Mouse (Mus musculus): ENCODE measurements around the gene Nudt11. TPM values are rescaled to one million over a fixed set of nuclear protein-coding genes. Genes with fewer than 3 reads are reported as not detected.

Gene Nudt11
- 0.07 and 0.10 TPM in 2 replicates for polyA plus RNA-seq (2012; rRNA removed)

DNA sequence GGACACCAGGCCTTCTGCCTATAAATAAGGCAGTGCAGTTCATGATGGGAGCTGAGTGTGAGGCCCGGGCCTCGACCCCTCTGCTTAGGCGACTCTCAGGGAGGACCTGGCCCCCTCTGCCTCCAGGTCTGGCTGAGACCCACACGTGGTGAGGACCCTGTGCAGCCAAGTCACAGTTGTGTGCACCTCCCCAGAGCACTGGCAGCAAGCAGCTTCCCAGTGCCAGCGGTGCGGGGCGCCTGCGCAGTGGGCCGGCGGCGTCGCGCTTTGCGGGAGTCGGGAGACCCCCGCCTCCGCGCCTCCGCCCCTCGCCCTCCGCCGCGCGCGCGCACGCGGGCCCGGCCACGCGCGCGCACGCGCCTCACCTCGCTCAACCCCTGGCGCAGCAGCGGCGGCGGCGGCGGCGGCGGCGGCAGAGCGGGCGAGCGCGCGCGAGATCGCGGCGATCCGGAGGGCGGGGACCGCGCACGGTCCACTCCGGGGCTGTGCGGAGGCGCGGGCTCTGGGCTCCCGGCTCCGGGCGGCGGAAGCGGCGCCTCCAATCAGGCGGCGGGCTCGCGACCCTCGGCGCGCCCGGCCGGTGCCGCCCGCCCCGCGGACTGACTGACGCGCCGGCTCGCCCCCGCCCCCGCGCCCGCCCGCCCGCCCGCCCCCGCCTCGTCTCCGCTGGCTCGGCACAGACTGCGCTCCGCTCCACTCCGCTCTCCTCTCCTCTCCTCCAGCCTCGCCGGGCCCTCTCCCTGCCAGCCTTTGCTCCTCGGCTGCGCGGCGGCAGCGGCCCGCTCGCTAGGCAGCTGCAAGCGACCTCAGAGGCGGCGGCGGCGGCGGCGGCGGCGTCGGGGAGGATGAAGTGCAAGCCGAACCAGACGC lies at the start of gene Nudt11:
Gene Nudt11, plus strand, starts transcription at position 388 of the 870 bp plus-strand sequence.

DNA sequence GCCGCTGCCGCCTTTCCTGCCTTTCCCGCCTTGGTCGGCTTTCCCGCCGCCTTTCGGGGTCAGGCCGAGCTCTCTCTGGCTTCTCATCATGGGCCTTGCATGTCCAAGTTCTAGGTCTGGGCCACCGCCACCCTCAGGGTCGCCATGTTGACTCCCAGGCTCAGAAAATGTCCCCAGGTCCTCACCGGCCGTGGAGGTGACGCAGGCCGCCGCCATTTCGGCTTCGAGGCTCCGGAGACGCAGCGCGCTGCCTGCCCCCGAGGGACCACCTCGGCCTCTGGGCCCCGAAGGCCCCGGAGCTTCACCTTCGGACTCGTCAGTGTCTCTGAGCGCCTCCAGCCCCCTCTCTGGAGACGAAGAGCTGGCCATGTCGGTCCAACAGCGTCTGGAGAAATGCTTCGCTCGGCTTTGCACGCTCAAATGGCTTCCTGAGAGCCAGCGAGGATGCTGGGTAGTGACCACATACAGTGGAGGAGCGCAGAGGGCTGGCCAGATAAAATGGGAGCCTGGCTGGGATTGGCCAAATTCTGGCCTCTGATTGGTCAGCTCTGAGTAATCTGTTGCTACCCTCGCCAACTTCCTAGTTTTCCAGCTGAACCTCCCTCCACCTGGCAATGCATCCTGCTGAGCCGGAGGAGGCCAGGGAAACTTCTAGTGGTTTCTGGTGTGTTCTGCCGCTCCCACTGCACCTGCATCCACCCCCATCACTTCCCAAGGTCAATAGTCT lies 35.9 kb downstream of the Nudt11 start, which contains the start of gene AU022751:
Gene AU022751, minus strand, starts transcription at position 466 of the 727 bp plus-strand sequence.

Other genes with a start within 250 kb of the Nudt11 start
- not detected in 2 replicates for gene AU022751, start 36.0 kb downstream of the Nudt11 start, polyA plus RNA-seq (2012; rRNA removed)
- 0.07 and 0.15 TPM in 2 replicates for gene Nudt10, start 125.6 kb downstream of the Nudt11 start, polyA plus RNA-seq (2012; rRNA removed)

Measured in liver, embryonic 14 days (tissue).